Mouse (Mus musculus) yolk sac, embryonic 10.5 days (tissue): ENCODE results near the gene Gm38392.

ENCODE experiments used
- DNase-seq: peaks from one replicate; pipeline ENCODE4 v3.0.0-alpha.2; 2017; ENCODE audit warnings: low spot score

The Gm38392 gene

GRCm38 (mm10) chr3:88199541-88200110 is 87.4 kb downstream of the Gm38392 start:
- no peak for DNase-seq

GRCm38 (mm10) chr3:88198505-88199020 is 88.4 kb downstream of the Gm38392 start:
- DNase-seq = no peak

- DNase-seq = no peak
Measured at GRCm38 (mm10) chr3:88197741-88198504, 89.1 kb downstream of the Gm38392 start.
